Mouse (Mus musculus): ENCODE measurements at regions not wholly inside any gene's neighbourhood (a gene's known extent, or its start where the extent isn't known, plus 50 kb on each side); places are given as distances from the start of the nearest gene placed in this dataset.

GRCm38 (mm10) chr17:47151557-47152278 lies 141.4 kb upstream of the Ubr2 start:
- Histone ChIP-seq H3K4me3 (peak overlapping the region; percentile 41; the same call in 1 of the 2 replicates), H3K36me3 (replicated peaks) (peaks cover 50% of the 10 kb centered on the region), H3K27ac (replicated peaks) (peak overlapping the region; percentile 63), H3K4me1 (peaks cover 59% of the 10 kb centered on the region), H3K9me3 (no peaks in the 10 kb centered on the region; the same call in 1 of the 2 replicates), H3K27me3 (replicated peaks; ENCODE audit: low read depth, poor library complexity, severe bottlenecking) (no peaks in the 10 kb centered on the region)
- WGBS = 49% methylated on average over 20 of the region's 20 CpGs
- peak; percentile 37 for DNase-seq (ENCODE audit: low spot score)

GRCm38 (mm10) chr17:47151193-47151556 lies 140.8 kb upstream of the Ubr2 start:
- H3K36me3 ChIP-seq (replicated peaks) = peaks cover 46% of the 10 kb centered on the region
- H3K27me3 ChIP-seq (replicated peaks; ENCODE audit: low read depth, poor library complexity, severe bottlenecking) = no peaks in the 10 kb centered on the region
- H3K4me3 ChIP-seq = peak overlapping the region; percentile 41; the same call in 1 of the 2 replicates
- no peak for DNase-seq (ENCODE audit: low spot score)
- no peak overlapping the region; the same call in 1 of the 2 replicates for H3K27ac ChIP-seq (replicated peaks)
- H3K9me3 ChIP-seq = no peaks in the 10 kb centered on the region; the same call in 1 of the 2 replicates
- 65% methylated on average over 5 of the region's 5 CpGs for WGBS
- peaks cover 61% of the 10 kb centered on the region for H3K4me1 ChIP-seq

GRCm38 (mm10) chr17:47150636-47151035 lies 140.3 kb upstream of the Ubr2 start:
- Histone ChIP-seq H3K4me3 (no peak overlapping the region), H3K36me3 (replicated peaks) (peaks cover 46% of the 10 kb centered on the region), H3K27me3 (replicated peaks; ENCODE audit: low read depth, poor library complexity, severe bottlenecking) (no peaks in the 10 kb centered on the region), H3K27ac (replicated peaks) (no peak overlapping the region), H3K9me3 (no peaks in the 10 kb centered on the region), H3K4me1 (peaks cover 61% of the 10 kb centered on the region)
- WGBS = 89% methylated on average over 6 of the region's 6 CpGs
- no peak for DNase-seq (ENCODE audit: low spot score)

- H3K4me3 ChIP-seq = no peak overlapping the region
- no peaks in the 10 kb centered on the region for H3K27me3 ChIP-seq (replicated peaks; ENCODE audit: low read depth, poor library complexity, severe bottlenecking)
- no peak overlapping the region for H3K27ac ChIP-seq (replicated peaks)
- WGBS = 90% methylated on average over 13 of the region's 13 CpGs
- H3K4me1 ChIP-seq = peaks cover 63% of the 10 kb centered on the region
- peaks cover 47% of the 10 kb centered on the region for H3K36me3 ChIP-seq (replicated peaks)
- no peak for DNase-seq (ENCODE audit: low spot score)
- no peaks in the 10 kb centered on the region for H3K9me3 ChIP-seq
These were observed 139.3 kb upstream of the Ubr2 start for GRCm38 (mm10) chr17:47149662-47150061.

- Histone ChIP-seq H3K9me3 (no peaks in the 10 kb centered on the region), H3K27ac (replicated peaks) (no peak overlapping the region), H3K36me3 (replicated peaks) (peaks cover 44% of the 10 kb centered on the region), H3K4me1 (peaks cover 63% of the 10 kb centered on the region), H3K27me3 (replicated peaks; ENCODE audit: low read depth, poor library complexity, severe bottlenecking) (no peaks in the 10 kb centered on the region), H3K4me3 (no peak overlapping the region)
- 92% methylated on average over 9 of the region's 9 CpGs for WGBS
- no peak for DNase-seq (ENCODE audit: low spot score)
These were observed 138.8 kb upstream of the Ubr2 start for GRCm38 (mm10) chr17:47149158-47149557.

- peaks cover 71% of the 10 kb centered on the region for H3K4me1 ChIP-seq
- 86% methylated on average over 4 of the region's 4 CpGs for WGBS
These were observed 136.3 kb upstream of the Ubr2 start for GRCm38 (mm10) chr17:47146640-47147039.

GRCm38 (mm10) chr17:47145590-47145989 lies 135.2 kb upstream of the Ubr2 start:
- no peaks in the 10 kb centered on the region for H3K27me3 ChIP-seq (replicated peaks; ENCODE audit: low read depth, poor library complexity, severe bottlenecking)
- H3K4me1 ChIP-seq = peaks cover 62% of the 10 kb centered on the region
- no peak overlapping the region for H3K4me3 ChIP-seq
- peaks cover 29% of the 10 kb centered on the region for H3K36me3 ChIP-seq (replicated peaks)
- no peak overlapping the region for H3K27ac ChIP-seq (replicated peaks)
- no peak for DNase-seq (ENCODE audit: low spot score)
- WGBS = 95% methylated on average over 16 of the region's 16 CpGs
- H3K9me3 ChIP-seq = no peaks in the 10 kb centered on the region

More at GRCm38 (mm10) chr17:47146640-47147039, 136.3 kb upstream of the Ubr2 start:
- no peak overlapping the region for H3K4me3 ChIP-seq
- DNase-seq (ENCODE audit: low spot score) = peak; percentile 37
- no peaks in the 10 kb centered on the region for H3K27me3 ChIP-seq (replicated peaks; ENCODE audit: low read depth, poor library complexity, severe bottlenecking)
- H3K36me3 ChIP-seq (replicated peaks) = peaks cover 29% of the 10 kb centered on the region
- no peaks in the 10 kb centered on the region for H3K9me3 ChIP-seq
- no peak overlapping the region for H3K27ac ChIP-seq (replicated peaks)

GRCm38 (mm10) chr17:47144996-47145395 lies 134.6 kb upstream of the Ubr2 start:
- peaks cover 57% of the 10 kb centered on the region for H3K4me1 ChIP-seq
- H3K27ac ChIP-seq (replicated peaks) = no peak overlapping the region
- no peak overlapping the region for H3K4me3 ChIP-seq
- H3K9me3 ChIP-seq = no peaks in the 10 kb centered on the region
- no peaks in the 10 kb centered on the region for H3K27me3 ChIP-seq (replicated peaks; ENCODE audit: low read depth, poor library complexity, severe bottlenecking)
- peaks cover 29% of the 10 kb centered on the region for H3K36me3 ChIP-seq (replicated peaks)
- 89% methylated on average over 9 of the region's 9 CpGs for WGBS
- no peak for DNase-seq (ENCODE audit: low spot score)

GRCm38 (mm10) chr17:47144460-47144859 lies 134.1 kb upstream of the Ubr2 start:
- WGBS = 88% methylated on average over 7 of the region's 7 CpGs
- DNase-seq (ENCODE audit: low spot score) = no peak
- Histone ChIP-seq H3K4me3 (no peak overlapping the region), H3K4me1 (peaks cover 61% of the 10 kb centered on the region), H3K9me3 (no peaks in the 10 kb centered on the region), H3K36me3 (replicated peaks) (peaks cover 29% of the 10 kb centered on the region), H3K27me3 (replicated peaks; ENCODE audit: low read depth, poor library complexity, severe bottlenecking) (no peaks in the 10 kb centered on the region), H3K27ac (replicated peaks) (no peak overlapping the region)

- H3K9me3 ChIP-seq = no peaks in the 10 kb centered on the region
- DNase-seq (ENCODE audit: low spot score) = no peak
- H3K4me3 ChIP-seq = no peak overlapping the region
- H3K27ac ChIP-seq (replicated peaks) = no peak overlapping the region
- 85% methylated on average over 7 of the region's 7 CpGs for WGBS
- no peaks in the 10 kb centered on the region for H3K27me3 ChIP-seq (replicated peaks; ENCODE audit: low read depth, poor library complexity, severe bottlenecking)
- H3K36me3 ChIP-seq (replicated peaks) = peaks cover 24% of the 10 kb centered on the region
- H3K4me1 ChIP-seq = peaks cover 62% of the 10 kb centered on the region
These were observed 133.5 kb upstream of the Ubr2 start for GRCm38 (mm10) chr17:47143898-47144297.

GRCm38 (mm10) chr17:47142885-47143284 lies 132.5 kb upstream of the Ubr2 start:
- Histone ChIP-seq H3K36me3 (replicated peaks) (peaks cover 18% of the 10 kb centered on the region), H3K27me3 (replicated peaks; ENCODE audit: low read depth, poor library complexity, severe bottlenecking) (peaks cover 9% of the 10 kb centered on the region), H3K27ac (replicated peaks) (peak overlapping the region; percentile 19; the same call in 1 of the 2 replicates), H3K4me3 (peak overlapping the region; percentile 81), H3K9me3 (no peaks in the 10 kb centered on the region), H3K4me1 (peaks cover 61% of the 10 kb centered on the region)
- WGBS = 29% methylated on average over 7 of the region's 7 CpGs
- DNase-seq (ENCODE audit: low spot score) = no peak

- peak overlapping the region; percentile 98 for H3K27ac ChIP-seq (replicated peaks)
- DNase-seq (ENCODE audit: low spot score) = no peak
- 4% methylated on average over 7 of the region's 7 CpGs for WGBS
These were observed 131.9 kb upstream of the Ubr2 start for GRCm38 (mm10) chr17:47142276-47142675.

GRCm38 (mm10) chr17:47141843-47142215 lies 131.5 kb upstream of the Ubr2 start:
- DNase-seq (ENCODE audit: low spot score) = peak; percentile 47
- Histone ChIP-seq H3K4me1 (peaks cover 50% of the 10 kb centered on the region), H3K4me3 (peak overlapping the region; percentile 81), H3K9me3 (no peaks in the 10 kb centered on the region), H3K27ac (replicated peaks) (peak overlapping the region; percentile 98), H3K27me3 (replicated peaks; ENCODE audit: low read depth, poor library complexity, severe bottlenecking) (peaks cover 9% of the 10 kb centered on the region), H3K36me3 (replicated peaks) (peaks cover 18% of the 10 kb centered on the region)
- under 1% methylated on average over 12 of the region's 12 CpGs for WGBS

More at GRCm38 (mm10) chr17:47142276-47142675, 131.9 kb upstream of the Ubr2 start:
- Histone ChIP-seq H3K27me3 (replicated peaks; ENCODE audit: low read depth, poor library complexity, severe bottlenecking) (peaks cover 9% of the 10 kb centered on the region), H3K36me3 (replicated peaks) (peaks cover 18% of the 10 kb centered on the region), H3K9me3 (no peaks in the 10 kb centered on the region), H3K4me3 (peak overlapping the region; percentile 81), H3K4me1 (peaks cover 55% of the 10 kb centered on the region)
